Mouse (Mus musculus) midbrain, embryonic 13.5 days (tissue): ENCODE measurements around the gene Tmtc4. TPM values are rescaled to one million over a fixed set of nuclear protein-coding genes. Genes with fewer than 3 reads are reported as not detected.

Experiments
- ATAC-seq: fragments of 200-750 bp; cut with Nextera tagmentation; 2 replicates; pipeline ENCODE4 v1.8.0; 2017; ENCODE audit warnings: mild to moderate bottlenecking, moderate TSS enrichment, moderate library complexity
- H3K27ac ChIP-seq: fragments of 300-500 bp; sonication (generic); 2 replicates; pipeline ENCODE4 v1.5.1; 2015; ENCODE audit warnings: inconsistent platforms, mild to moderate bottlenecking, moderate library complexity
- H3K27me3 ChIP-seq: fragments of 300-500 bp; sonication (generic); 2 replicates; pipeline ENCODE4 v1.6.1; 2015; ENCODE audit warnings: mild to moderate bottlenecking, inconsistent platforms
- H3K36me3 ChIP-seq: fragments of 300-500 bp; sonication (generic); 2 replicates; pipeline ENCODE4 v1.6.1; 2015; ENCODE audit warnings: mild to moderate bottlenecking, inconsistent platforms
- H3K4me1 ChIP-seq: fragments of 300-500 bp; sonication (generic); replicated peaks from 2 replicates; pipeline ENCODE4 v1.6.1; 2015; ENCODE audit warnings: inconsistent platforms
- H3K4me2 ChIP-seq: fragments of 300-500 bp; sonication (generic); replicated peaks from 2 replicates; pipeline ENCODE4 v1.6.1; 2015; ENCODE audit warnings: moderate library complexity, mild to moderate bottlenecking, inconsistent platforms
- H3K4me3 ChIP-seq: fragments of 300-500 bp; sonication (generic); replicated peaks from 2 replicates; pipeline ENCODE4 v1.5.1; 2015; ENCODE audit warnings: mild to moderate bottlenecking, inconsistent platforms
- H3K9ac ChIP-seq: fragments of 300-500 bp; sonication (generic); replicated peaks from 2 replicates; pipeline ENCODE4 v1.6.1; 2015; ENCODE audit warnings: mild to moderate bottlenecking, inconsistent platforms
- H3K9me3 ChIP-seq: fragments of 300-500 bp; sonication (generic); 2 replicates; pipeline ENCODE4 v1.6.1; 2016; ENCODE audit warnings: mild to moderate bottlenecking, inconsistent platforms
- WGBS: fragments of 180-500 bp; shearing (Covaris S2); methylation state at CpG from one replicate; pipeline ENCODE4 v1.1.7; 2015; 5-methylcytosine and 5-hydroxymethylcytosine counted together
- polyA plus RNA-seq: library from polyadenylated mRNA; unstranded; fragments of >200 nt; fragmentation: Nextera tagmentation; extraction: Ambion mirVana; gene quantifications from 2 replicates; pipeline ENCODE4 v1.2.1, GENCODE M21; 2015

Gene Tmtc4
- polyA plus RNA-seq, 1 experiment from 2014 or later, result 48.1 TPM

- Histone ChIP-seq H3K4me3 (no peak overlapping the region), H3K27me3 (no peaks in the 10 kb centered on the region), H3K4me1 (no peaks in the 10 kb centered on the region), H3K36me3 (peaks cover 21% of the 10 kb centered on the region), H3K27ac (no peak overlapping the region), H3K4me2 (no peak overlapping the region), H3K9me3 (no peaks in the 10 kb centered on the region), H3K9ac (no peak overlapping the region)
- 83% methylated on average over 8 of the region's 8 CpGs for WGBS
- ATAC-seq, result peak; percentile 91
Observed at GRCm38 (mm10) chr14:122957941-122958340, 25.9 kb downstream of the Tmtc4 start.

- WGBS, result 22% methylated on average over 1 of the region's 1 CpGs
- H3K4me1 ChIP-seq, result no peaks in the 10 kb centered on the region
- H3K4me3 ChIP-seq, result no peak overlapping the region
- no peaks in the 10 kb centered on the region for H3K9me3 ChIP-seq
- no peak overlapping the region for H3K4me2 ChIP-seq
- ATAC-seq, result peak; percentile 68
- peaks cover 17% of the 10 kb centered on the region for H3K36me3 ChIP-seq
- no peak overlapping the region for H3K27ac ChIP-seq
- no peak overlapping the region for H3K9ac ChIP-seq
- H3K27me3 ChIP-seq, result no peaks in the 10 kb centered on the region
Observed at GRCm38 (mm10) chr14:122953331-122953730, 30.5 kb downstream of the Tmtc4 start.

- Histone ChIP-seq H3K9me3 (no peaks in the 10 kb centered on the region), H3K9ac (no peak overlapping the region)
- no peak for ATAC-seq
Observed at GRCm38 (mm10) chr14:122952556-122952955, 31.3 kb downstream of the Tmtc4 start.

GRCm38 (mm10) chr14:122951676-122952445 lies 32.0 kb downstream of the Tmtc4 start:
- H3K4me3 ChIP-seq, result no peak overlapping the region
- no peak overlapping the region for H3K27ac ChIP-seq
- H3K36me3 ChIP-seq, result peaks cover 24% of the 10 kb centered on the region
- no peak overlapping the region for H3K9ac ChIP-seq
- H3K4me2 ChIP-seq, result no peak overlapping the region
- no peak for ATAC-seq
- no peaks in the 10 kb centered on the region for H3K4me1 ChIP-seq
- WGBS, result 80% methylated on average over 6 of the region's 6 CpGs
- H3K27me3 ChIP-seq, result no peaks in the 10 kb centered on the region
- no peaks in the 10 kb centered on the region for H3K9me3 ChIP-seq

More at GRCm38 (mm10) chr14:122952556-122952955, 31.3 kb downstream of the Tmtc4 start:
- Histone ChIP-seq H3K27me3 (no peaks in the 10 kb centered on the region), H3K36me3 (peaks cover 21% of the 10 kb centered on the region), H3K4me2 (no peak overlapping the region), H3K4me1 (no peaks in the 10 kb centered on the region), H3K27ac (no peak overlapping the region), H3K4me3 (no peak overlapping the region)
- 79% methylated on average over 1 of the region's 1 CpGs for WGBS

- Histone ChIP-seq H3K36me3 (peaks cover 29% of the 10 kb centered on the region), H3K27ac (no peak overlapping the region), H3K9ac (no peak overlapping the region), H3K27me3 (no peaks in the 10 kb centered on the region), H3K4me1 (no peaks in the 10 kb centered on the region), H3K4me2 (no peak overlapping the region), H3K4me3 (no peak overlapping the region), H3K9me3 (no peaks in the 10 kb centered on the region)
- 86% methylated on average over 1 of the region's 1 CpGs for WGBS
- ATAC-seq, result no peak
Observed at GRCm38 (mm10) chr14:122950915-122951314, 32.9 kb downstream of the Tmtc4 start.

- Histone ChIP-seq H3K4me3 (no peak overlapping the region), H3K27ac (no peak overlapping the region), H3K9me3 (no peaks in the 10 kb centered on the region), H3K4me2 (no peak overlapping the region), H3K27me3 (no peaks in the 10 kb centered on the region), H3K36me3 (peaks cover 63% of the 10 kb centered on the region), H3K4me1 (peaks cover 11% of the 10 kb centered on the region), H3K9ac (no peak overlapping the region)
- WGBS, result 64% methylated on average over 3 of the region's 3 CpGs
- peak; percentile 66 for ATAC-seq
Observed at GRCm38 (mm10) chr14:122943475-122943853, 40.4 kb downstream of the Tmtc4 start.

- Histone ChIP-seq H3K9me3 (no peaks in the 10 kb centered on the region), H3K4me1 (peaks cover 11% of the 10 kb centered on the region), H3K9ac (no peak overlapping the region), H3K27me3 (no peaks in the 10 kb centered on the region), H3K4me2 (no peak overlapping the region), H3K36me3 (peaks cover 65% of the 10 kb centered on the region), H3K27ac (no peak overlapping the region), H3K4me3 (no peak overlapping the region)
- ATAC-seq, result peak; percentile 84
- WGBS, result 67% methylated on average over 4 of the region's 4 CpGs
Observed at GRCm38 (mm10) chr14:122942757-122943474, 40.9 kb downstream of the Tmtc4 start.

GRCm38 (mm10) chr14:122936460-122936859 lies 47.4 kb downstream of the Tmtc4 start:
- Histone ChIP-seq H3K9ac (no peak overlapping the region), H3K4me1 (no peaks in the 10 kb centered on the region), H3K36me3 (peaks cover 53% of the 10 kb centered on the region), H3K27me3 (no peaks in the 10 kb centered on the region), H3K4me2 (no peak overlapping the region), H3K9me3 (no peaks in the 10 kb centered on the region), H3K27ac (no peak overlapping the region), H3K4me3 (no peak overlapping the region)
- no peak for ATAC-seq
- 86% methylated on average over 1 of the region's 1 CpGs for whole genome bisulfite sequencing

- Histone ChIP-seq H3K4me2 (no peak overlapping the region), H3K4me3 (no peak overlapping the region), H3K4me1 (no peaks in the 10 kb centered on the region), H3K9me3 (no peaks in the 10 kb centered on the region), H3K9ac (no peak overlapping the region), H3K27ac (no peak overlapping the region), H3K36me3 (peaks cover 25% of the 10 kb centered on the region), H3K27me3 (no peaks in the 10 kb centered on the region)
- no peak for ATAC-seq
- WGBS, result 87% methylated on average over 5 of the region's 5 CpGs
Observed at GRCm38 (mm10) chr14:122920011-122920410, 63.8 kb downstream of the Tmtc4 start.

- H3K4me3 ChIP-seq, result no peak overlapping the region
- no peak for ATAC-seq
- H3K4me2 ChIP-seq, result no peak overlapping the region
- WGBS, result 100% methylated on average over 1 of the region's 1 CpGs
- H3K9me3 ChIP-seq, result no peaks in the 10 kb centered on the region
- H3K9ac ChIP-seq, result no peak overlapping the region
- no peak overlapping the region for H3K27ac ChIP-seq
- peaks cover 21% of the 10 kb centered on the region for H3K36me3 ChIP-seq
- peaks cover 8% of the 10 kb centered on the region for H3K4me1 ChIP-seq
- peaks cover 14% of the 10 kb centered on the region for H3K27me3 ChIP-seq
Observed at GRCm38 (mm10) chr14:122917676-122918075, 66.2 kb downstream of the Tmtc4 start.

- peaks cover under 1% of the 10 kb centered on the region for H3K9me3 ChIP-seq
- H3K4me3 ChIP-seq, result peak within 1 kb of the TSS; percentile 60
- H3K27me3 ChIP-seq, result peaks cover 35% of the 10 kb centered on the region
- H3K27ac ChIP-seq, result no peak within 1 kb of the TSS
- H3K4me1 ChIP-seq, result peaks cover 11% of the 10 kb centered on the region
- H3K36me3 ChIP-seq, result 0 out of 2 replicates have a peak, but pooled peaks cover 6% of the 10 kb centered on the region
- WGBS, result 70% methylated on average over 6 of the region's 6 CpGs
- peak within 1 kb of the TSS; percentile 99 for H3K4me2 ChIP-seq
- no peak for ATAC-seq
- H3K9ac ChIP-seq, result peak within 1 kb of the TSS; percentile 74
Observed at GRCm38 (mm10) chr14:122913657-122914056, 70.2 kb downstream of the Tmtc4 start, which contains the start of gene Ggact. TSS of gene Ggact (minus strand) at chr14:122913757.

- peaks cover 10% of the 10 kb centered on the region; the same call in 1 of the 2 replicates for H3K36me3 ChIP-seq
- no peak overlapping the region for H3K27ac ChIP-seq
- WGBS, result under 1% methylated on average over 55 of the region's 58 CpGs
- H3K4me2 ChIP-seq, result peak overlapping the region; percentile 99
- ATAC-seq, result peak; percentile 88
- H3K27me3 ChIP-seq, result peaks cover 35% of the 10 kb centered on the region
- H3K9ac ChIP-seq, result peak overlapping the region; percentile 74
- H3K4me3 ChIP-seq, result peak overlapping the region; percentile 60
- peaks cover 11% of the 10 kb centered on the region for H3K4me1 ChIP-seq
- H3K9me3 ChIP-seq, result peaks cover 5% of the 10 kb centered on the region
Observed at GRCm38 (mm10) chr14:122912812-122913498, 70.9 kb downstream of the Tmtc4 start.
